Mouse (Mus musculus): ENCODE results near the gene Fbxl16. TPM values are rescaled to one million over a fixed set of nuclear protein-coding genes. Genes with fewer than 3 reads are reported as not detected.

The Fbxl16 gene
- total RNA-seq (2021) = 1 to 10 TPM; 2.1 to 2.3 TPM
- long read RNA-seq, experiment 1, partial matches to known transcripts = 0 of 3 reads
- long read RNA-seq, experiment 1, other reads (novel, unspliced or antisense) = 1 of 3 reads
- long read RNA-seq, experiment 2, partial matches to known transcripts = 0 of 1 reads
- long read RNA-seq, experiment 2, other reads (novel, unspliced or antisense) = 0 of 1 reads

DNA sequence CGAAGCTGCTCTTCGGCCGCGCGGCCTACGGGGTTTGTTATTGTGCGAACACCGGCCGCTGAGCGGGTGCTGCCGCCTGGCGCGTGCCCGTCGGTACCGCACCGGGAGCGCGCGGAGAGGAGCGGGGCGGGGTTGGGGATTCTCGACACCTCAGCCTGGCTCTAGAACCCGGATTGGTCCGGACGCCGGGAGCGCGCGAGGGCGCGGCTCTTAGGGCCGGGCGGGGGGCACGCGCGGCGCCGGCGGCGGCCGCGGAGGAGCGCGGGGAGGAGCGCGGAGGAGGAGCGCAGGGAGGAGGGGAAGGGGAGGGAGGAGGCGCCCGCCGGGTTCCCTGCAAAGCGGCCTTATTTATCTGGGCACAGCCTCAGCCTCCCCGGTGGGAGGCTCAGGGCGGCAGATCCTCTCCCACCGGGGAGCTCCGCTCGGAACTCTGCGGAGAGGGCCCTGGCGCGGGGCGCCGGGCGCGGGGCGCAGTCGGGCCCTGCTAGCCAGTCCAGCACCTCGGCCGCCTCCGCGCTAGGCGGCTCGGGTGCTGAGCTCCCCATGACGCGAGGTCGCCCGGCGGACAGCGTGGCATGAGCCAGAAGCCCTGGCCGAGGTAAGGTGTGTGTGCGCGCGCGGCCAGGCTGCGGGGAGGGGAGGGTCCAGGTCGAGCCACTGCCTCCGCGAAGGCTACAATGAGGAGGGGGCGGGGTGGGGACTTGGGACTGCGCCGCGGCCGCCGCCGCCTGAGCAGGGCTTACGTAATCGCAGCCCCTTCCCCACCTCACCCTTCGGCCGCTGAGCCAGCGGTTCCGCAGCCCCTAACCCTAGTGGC is at the start of gene Fbxl16:
Gene Fbxl16 (plus strand): TSS at position 297 of the 817 bp plus-strand sequence.
- peak; percentile 54 for DNase-seq

DNA sequence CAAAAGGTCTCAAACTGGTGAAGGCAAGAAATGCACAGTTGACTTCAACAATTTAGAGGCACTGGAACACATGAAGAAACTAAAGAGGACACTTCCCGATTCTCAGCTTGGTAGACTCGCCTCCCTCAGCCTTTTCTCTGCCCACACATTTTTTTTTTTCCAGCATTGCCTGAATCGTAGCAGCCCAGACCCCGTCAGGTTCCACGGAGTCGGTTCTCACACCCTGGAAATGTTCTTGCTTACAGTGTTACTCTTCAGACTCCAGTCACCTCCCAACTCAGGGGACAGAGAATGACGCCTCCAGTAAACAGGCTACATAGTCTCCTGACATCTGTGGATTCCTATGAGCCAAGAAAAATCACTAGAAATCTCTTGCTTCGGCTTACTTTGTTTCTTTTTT is 48.7 kb upstream of the Fbxl16 start:
- no peak for DNase-seq

DNA sequence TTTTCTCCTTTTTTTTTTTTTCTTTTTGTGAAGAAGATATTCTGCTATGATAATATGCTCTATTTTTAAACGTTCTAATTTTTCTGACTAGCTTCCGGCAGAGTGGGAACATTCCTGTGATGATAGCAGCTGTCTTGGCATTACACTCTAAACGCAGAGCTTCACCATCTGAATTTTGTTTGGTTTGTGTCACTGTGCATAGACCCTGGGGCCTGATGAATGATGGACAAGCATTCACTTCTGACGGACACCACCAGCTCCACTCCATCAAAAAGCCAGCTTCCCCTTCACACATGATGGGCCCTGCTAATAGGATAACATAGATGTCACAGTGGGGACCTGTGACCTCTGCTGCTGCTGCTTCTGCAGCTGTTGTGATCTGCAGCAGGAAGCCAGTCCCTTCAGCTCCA is 47.3 kb upstream of the Fbxl16 start:
- DNase-seq = no peak

DNA sequence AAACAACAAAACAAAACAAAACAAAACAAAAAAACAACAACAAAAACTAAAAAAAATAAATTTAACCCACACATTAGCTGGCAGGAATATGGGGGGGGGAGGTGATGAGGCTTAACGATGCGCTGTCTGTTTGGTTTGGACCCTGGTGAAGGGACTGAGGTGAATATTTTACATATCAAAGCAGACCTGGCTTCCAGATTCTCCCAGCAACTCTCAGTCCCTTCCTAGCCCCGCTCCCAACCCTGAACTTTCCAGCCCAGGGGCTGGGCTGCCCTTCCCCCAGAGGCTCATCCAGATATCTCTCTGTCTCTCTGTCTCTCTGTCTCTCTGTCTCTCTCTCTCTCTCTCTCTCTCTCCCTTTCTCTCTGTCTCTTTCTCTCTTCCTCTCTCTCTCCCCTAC is 46.3 kb upstream of the Fbxl16 start:
- DNase-seq = no peak

DNA sequence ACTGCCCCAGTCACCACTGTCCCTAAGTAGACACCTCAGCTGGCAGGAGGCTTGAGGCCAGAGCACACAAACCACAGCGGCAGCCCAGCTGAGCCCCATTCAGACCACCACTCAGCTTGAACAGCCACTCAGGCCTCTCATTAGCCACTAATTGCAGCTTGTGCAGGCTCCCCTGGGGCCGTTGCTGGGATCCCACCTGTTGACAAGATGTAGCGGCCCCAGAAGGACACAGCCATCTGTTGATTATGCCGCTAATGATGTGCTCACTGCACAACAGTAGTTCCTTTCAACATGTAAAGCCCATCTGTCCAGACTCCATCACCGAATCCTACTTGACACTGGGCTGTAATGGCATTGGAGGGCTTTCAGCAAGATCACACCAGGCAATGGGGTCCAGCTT is 43.0 kb upstream of the Fbxl16 start:
- DNase-seq = no peak

DNA sequence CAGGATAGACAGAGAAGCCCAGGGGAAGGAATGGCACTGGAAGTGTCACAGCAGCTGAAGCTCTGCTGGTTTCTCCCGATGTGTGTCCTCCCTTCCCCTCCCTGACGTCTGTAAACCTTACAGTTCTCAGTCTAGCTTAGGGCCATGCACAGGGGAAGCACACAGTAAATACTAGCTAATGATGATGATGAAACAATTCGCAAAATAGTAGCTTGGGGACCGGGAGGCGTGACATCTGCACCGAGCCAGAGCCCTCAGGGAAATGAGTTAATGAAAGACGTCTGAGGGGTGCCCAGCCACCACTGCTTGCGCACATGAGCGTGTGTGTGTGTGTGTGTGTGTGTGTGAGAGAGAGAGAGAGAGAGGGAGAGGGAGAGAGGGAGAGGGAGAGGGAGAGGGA is 39.6 kb upstream of the Fbxl16 start:
- no peak for DNase-seq

DNA sequence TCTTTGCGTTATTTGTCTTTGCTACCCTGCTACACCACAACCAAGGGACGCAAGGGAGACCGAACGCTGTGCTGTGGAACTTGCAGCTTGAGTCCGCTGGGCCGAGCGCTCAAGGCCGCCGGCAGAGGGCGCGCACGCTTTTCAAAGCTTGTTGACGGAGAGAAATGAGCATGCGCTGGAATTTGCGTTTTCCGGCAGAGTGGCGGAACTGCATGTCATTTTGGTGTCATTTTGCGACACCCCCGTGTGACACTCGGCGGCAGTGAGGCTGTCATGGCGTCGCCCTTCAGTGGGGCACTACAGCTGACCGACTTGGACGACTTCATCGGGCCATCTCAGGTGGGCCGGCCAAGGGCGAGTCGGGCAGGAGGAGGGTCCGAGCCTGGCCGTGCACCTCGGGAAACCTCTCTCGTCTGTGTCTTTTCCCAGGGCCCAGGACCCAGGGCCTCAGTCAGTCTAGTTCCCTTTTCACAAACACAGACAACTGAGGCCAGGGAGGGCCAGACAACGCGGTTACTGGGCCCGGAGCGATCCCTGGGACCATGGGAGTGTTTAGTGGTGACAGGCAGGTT is 35.2 kb upstream of the Fbxl16 start, which contains the start of gene Narfl:
Gene Narfl (plus strand): TSS at position 228 of the 572 bp plus-strand sequence.
- DNase-seq = peak; percentile 98

DNA sequence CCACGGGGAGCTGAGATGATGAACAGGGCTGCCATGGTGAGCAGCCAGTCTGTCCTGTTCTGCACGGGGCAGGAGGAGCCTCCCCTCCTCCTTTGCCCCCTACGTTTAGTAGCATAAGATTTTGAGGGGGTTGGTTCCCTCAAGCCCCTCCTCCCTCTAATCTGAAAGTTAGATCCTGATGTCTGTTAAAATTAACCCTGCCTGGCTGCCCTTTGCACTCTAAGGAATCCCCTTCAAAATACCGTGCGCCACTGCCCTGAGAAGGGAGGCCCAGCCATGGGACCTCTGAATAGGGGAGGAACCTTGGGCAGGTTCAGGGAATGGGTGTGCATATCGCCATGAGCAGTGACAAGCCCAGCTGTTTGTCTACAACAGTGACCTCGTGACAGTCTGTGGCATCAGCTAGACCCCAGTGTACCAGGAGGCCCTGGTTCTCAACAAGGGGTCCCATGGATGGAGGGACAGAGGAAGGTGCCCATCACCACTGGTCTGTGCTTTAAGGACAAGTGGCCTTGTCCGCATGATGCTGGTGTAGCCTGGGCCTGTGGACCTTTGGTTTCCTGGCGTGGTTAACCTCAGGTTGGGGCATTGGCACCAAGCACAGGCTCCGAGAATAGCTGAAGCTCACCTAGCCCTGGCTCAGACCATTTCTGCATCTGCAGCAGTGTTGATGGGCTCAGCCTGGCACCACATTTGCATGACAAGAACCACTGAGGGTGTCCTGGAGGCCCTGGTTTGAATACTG is 33.4 kb upstream of the Fbxl16 start:
- no peak for DNase-seq

DNA sequence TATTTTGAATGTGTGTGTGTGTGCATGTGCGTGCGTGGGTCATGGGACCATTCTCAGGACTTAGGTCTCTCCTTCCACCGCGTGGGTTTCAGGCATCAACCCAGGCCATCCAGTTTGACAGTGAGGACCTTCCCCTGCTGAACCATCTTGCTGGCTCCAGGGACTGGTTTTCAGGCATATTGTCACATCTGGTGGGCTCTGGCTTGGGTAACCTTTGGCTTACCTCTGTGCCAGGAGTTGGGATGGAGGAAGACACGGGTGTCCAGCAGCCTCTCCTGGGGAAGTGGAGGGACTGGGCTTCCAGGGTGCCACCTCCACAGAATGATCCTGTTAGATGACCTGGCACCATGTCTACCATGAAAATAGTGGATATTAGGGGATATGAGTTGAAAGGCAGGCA is 30.9 kb upstream of the Fbxl16 start:
- no peak for DNase-seq

DNA sequence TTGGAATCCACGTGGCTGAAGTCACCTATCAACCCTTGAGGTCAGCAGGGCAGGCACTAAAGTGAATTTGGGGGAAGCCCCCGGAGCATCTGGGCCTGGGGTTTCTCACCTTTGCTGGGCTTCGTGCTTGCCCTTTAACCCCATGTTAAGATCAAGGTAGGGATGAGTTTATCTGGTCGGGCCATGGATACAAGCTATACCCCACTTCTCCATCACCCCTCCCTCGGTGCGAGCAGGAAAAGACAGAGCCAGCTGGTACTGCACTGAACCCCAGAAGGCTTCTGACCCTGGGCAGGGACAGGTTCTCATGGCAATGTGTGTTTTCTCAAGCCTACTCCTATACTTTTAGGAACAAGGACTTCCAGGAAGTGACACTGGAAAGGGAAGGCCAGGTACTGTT is 27.5 kb upstream of the Fbxl16 start:
- no peak for DNase-seq

DNA sequence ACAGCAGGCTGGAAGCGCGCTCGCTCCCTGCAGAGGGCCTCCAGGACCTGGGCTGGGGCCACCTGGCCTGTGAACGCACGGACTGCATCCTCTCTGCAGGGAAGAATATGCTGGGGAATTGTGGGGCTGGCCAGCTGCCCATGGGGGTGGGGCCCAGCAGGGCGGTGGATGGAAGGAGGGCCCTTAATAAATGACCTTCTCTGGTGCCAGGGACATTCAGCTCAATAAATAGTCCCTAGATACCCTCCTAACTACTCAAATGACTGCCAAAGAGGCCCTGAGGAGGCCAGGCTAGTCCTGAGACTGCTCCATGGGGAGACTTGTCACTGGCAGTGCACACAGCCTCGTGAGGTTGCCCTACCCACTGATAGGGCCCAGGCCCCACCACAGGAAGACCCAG is 25.8 kb upstream of the Fbxl16 start:
- DNase-seq = no peak

DNA sequence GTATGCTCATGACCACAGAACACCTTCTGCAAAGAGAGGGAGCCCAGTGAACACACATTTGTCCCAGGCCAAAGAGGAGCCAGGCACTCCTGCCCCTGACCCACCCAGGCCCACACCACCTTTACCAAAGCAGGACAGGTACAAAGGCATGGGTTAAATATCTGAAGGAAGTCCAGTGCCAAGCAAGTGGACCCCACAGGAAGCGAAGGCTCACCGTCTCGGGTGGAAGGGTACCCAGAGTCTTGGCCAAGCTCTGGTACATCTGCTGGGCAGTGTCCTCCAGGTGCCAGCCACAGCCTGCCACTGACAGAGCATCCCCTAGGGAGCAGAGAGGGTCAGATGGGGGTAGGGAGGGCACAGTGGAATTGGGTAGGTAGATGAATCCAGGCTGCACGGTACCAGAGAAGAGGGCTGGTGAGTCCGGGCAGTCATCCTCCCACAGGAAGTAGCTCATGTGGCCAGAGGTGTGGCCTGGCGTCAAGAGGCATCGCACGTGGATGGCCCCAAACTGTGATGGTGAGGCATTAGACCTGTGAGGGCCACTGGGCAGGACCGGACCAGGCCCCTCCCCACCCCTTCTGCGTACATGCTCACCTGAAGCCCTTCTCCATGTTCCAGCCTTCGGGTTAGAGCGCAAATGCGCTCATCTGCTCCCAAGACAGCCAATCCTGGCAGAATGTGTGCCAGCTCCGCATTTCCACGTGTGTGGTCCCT is 24.9 kb upstream of the Fbxl16 start:
- DNase-seq = no peak

DNA sequence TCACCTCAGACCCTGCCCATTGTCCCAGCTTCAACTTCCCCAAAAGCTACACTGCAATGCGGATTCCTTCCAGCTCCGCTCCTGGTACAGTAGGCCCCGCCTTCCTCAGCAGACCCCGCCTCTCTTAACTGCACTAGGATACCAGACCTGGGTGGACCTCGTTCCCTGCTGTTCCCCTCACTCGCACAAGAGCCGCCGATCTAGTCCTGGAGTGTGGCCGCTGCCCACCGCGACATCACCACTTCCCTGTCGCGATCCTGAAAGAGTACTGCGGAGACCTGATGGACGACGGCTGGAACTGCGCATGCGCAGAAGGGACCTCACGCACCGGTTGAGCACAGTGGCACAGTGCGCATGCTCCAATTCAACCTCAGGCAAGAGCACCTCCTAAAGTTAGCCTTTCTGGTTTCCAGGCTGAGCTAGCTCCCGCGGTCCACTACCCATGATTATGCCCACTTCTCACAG is 23.6 kb upstream of the Fbxl16 start, which contains the start of gene Haghl:
Gene Haghl (minus strand): TSS at position 393 of the 465 bp plus-strand sequence.
- DNase-seq = peak; percentile 97

DNA sequence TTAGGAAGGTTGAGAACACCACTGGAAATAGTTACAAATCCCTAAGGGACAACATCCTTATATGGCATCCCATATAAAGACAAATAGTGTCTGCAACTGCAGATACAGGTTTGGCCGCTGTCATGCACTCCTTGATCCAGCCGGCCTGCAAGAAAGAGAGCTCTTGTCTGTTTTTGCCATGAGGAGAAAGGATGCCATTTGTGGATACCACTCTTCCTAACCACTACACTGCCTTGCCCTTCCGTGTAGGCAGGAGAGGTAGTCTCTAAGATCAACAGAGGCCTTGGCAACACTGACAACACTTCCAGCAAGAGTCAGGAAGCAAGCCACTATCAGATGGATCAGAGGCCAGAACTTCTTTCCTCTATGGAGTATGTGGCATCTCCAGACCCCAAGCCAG is 22.6 kb upstream of the Fbxl16 start, which contains the start of gene Ccdc78:
Gene Ccdc78 (plus strand): TSS at position 301 of the 400 bp plus-strand sequence.
- no peak for DNase-seq

DNA sequence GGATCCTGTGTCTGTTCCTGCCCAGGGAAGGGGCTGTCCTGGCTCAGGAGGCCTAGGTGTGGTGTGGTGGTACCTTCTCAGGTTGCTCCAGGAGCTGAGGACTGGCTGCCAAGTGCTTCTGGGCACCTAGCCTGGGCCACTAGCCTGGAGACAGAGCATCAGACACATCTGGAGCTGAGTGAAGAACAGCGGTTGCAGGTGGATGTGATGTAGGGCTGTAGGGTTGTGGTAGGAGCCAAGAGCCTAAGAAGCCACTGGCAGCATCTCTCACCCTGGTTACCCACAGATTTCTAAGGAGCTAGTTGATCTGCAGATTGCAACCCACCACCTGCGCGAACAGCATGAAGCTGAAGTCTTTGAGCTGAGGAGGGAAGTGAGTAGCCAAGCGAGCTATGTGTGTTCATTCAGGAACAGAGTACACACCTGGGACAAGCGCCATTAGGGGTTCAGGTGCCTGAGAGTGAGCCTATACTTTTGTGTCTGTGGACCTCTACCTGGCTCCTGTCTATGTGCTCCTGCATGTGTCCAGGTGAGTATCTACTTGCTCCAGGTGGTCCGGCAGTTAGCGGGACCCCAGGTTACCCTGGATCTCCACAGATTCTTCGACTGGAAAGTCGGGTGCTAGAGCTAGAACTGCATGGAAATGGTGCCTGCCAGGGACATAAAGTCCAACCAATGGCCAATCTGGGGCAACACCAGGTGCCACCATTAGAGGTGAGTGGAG is 21.9 kb upstream of the Fbxl16 start:
- no peak for DNase-seq

DNA sequence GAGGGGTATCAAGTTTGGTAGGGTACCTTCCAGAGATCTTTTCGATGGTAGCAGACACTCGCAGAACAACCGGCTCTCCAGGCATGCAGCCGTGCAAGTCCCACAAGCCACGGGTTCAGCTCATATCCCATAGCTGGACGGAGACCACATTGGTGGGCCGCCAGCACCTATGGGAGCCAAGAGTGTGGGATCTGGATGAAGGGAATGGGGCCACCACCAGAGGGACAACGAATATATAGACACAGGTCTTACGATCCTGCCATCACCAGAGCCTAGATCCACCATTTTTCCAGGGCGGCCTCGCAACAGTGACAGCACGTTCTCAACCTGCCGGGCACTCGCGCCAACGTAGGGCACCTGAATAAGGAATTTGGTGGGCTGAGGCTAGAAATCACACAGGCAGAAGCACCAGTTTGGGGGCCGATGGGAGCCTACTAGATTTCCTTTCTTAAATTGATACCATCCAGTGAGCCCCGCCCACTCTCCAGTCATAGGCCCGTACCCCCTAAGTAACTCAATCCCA is 17.5 kb upstream of the Fbxl16 start:
- DNase-seq = no peak

DNA sequence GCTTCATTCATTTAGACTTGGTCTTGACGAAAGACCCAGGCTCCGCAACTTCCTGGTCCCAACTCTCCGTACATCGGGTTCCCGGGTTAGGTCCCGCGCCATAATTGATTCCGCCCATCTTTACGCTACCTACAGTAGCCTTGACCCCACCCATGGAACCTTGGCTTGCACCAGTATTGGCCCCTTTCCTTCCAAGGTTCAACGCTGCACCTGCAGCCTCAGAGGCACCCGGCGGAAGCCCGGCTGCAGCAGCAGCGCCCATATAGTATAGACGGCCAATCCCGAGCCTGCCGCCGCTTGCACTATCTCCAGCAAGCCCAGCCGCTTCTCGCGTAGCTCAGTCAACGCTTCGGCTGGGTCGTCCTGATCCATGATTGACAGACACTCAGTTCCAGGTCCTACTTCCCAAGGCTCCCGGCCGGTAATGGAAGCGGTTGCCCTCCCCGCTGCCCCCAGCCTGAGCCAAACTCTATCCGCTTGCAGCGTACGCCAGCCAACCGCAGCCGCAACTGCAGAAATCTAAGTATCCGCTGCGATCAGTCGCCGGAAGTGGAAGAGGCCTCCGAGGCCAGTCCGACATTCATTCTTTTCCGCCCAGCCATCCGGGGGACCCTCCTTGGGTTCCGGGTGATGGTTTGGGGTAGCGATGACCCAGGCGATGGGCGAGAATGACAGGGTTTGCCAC is 16.9 kb upstream of the Fbxl16 start:
- peak; percentile 83 for DNase-seq

DNA sequence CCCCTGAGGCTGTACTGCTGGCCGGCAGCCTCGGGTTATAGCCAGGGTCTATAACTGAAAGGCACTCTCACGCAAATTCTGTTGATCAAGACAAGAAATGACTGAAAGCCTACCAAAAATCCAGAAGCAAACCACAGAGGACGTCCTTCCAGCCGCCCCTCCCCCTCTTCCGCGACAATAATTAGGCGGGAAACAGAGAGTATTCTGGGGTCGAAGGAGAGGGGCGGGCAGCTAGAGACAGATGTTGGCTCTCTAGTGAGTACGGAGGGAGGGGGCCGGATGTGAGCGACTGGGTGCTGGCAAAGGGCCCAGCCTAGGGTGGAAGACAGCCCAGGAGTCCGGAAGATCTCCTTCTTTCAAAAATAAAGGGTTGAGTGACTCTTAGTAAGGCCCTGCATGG is 16.3 kb upstream of the Fbxl16 start, which contains the start of gene Fam173a:
Gene Fam173a (minus strand): TSS at position 287 of the 400 bp plus-strand sequence.
- peak; percentile 81 for DNase-seq

DNA sequence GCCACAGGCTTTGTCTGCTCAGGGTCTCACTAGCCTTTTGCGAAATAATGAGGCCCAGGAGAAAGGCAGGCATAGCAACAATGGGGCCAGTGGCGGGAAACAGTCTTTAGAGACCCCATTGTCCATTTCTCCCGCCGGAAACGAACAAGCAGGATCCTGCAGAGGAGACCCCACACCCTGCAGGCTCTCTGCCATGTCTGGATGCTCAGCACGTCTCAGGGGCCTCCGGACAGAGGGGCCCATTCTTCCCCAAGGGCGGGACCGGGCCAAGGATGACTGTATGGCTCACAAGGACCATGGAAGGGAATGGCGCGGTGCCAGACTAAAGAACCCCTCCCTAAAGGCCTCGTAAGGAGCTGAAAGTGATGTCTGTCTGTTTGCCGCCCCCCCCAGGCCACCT is 14.7 kb upstream of the Fbxl16 start:
- DNase-seq = no peak

DNA sequence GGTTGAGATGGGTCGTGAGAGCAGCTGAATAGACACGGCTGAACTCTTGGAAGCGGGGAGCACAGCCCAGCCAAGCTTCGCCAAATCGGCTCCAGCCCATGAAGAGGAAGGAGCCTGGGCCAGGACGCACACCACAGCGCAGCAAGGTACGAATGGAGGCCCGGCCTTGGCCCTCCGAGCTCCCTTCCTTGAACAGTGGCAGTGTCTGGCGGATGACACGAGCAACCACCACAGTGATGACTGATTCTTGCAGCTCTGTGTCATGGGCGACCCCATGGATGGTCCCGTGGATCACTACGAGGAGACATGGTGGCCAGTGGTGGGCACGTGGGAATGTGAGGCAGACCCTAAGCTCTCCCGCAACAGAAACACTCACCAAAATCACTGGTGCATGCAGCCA is 13.9 kb upstream of the Fbxl16 start:
- no peak for DNase-seq
